Mouse (Mus musculus) C2C12 (cell line): ENCODE data around the gene Wasf2. TPM values are rescaled to one million over a fixed set of nuclear protein-coding genes. Genes with fewer than 3 reads are reported as not detected.

Source experiments
- H3K27me3 ChIP-seq: one replicate; pipeline ENCODE4 v1.6.1; 2011; ENCODE audit not compliant: control insufficient read depth, insufficient read depth, insufficient read length
- H3K36me3 ChIP-seq: one replicate; pipeline ENCODE4 v1.6.1; 2011; ENCODE audit not compliant: control insufficient read depth, insufficient read depth
- H3K4me3 ChIP-seq: one replicate; pipeline ENCODE4 v1.5.1; 2011; ENCODE audit warnings: mild to moderate bottlenecking, control low read depth; ENCODE audit not compliant: poor library complexity, insufficient read depth, severe bottlenecking
- H3K79me2 ChIP-seq: one replicate; pipeline ENCODE4 v1.6.1; 2011; ENCODE audit not compliant: control insufficient read depth, insufficient read depth
- H3K79me3 ChIP-seq: one replicate; pipeline ENCODE4 v1.6.1; 2011; ENCODE audit warnings: low read depth, control low read depth
- H3ac ChIP-seq: one replicate; pipeline ENCODE3; 2011; ENCODE audit warnings: low read depth; ENCODE audit not compliant: control insufficient read depth, insufficient read length
- CEBPB ChIP-seq: IDR thresholded peaks from one replicate; pipeline ENCODE4 v1.6.1; 2011; ENCODE audit warnings: low read depth, mild to moderate bottlenecking, control low read depth, moderate library complexity
- CTCF ChIP-seq: IDR thresholded peaks from one replicate; pipeline ENCODE4 v1.5.1; 2011; ENCODE audit not compliant: control insufficient read depth, insufficient read depth, insufficient read length
- FOSL1 ChIP-seq: IDR thresholded peaks from one replicate; pipeline ENCODE4 v1.8.0; 2011; ENCODE audit warnings: mild to moderate bottlenecking, low read length; ENCODE audit not compliant: poor library complexity, insufficient read depth, severe bottlenecking
- MAX ChIP-seq: IDR thresholded peaks from one replicate; pipeline ENCODE4 v1.6.1; 2011; ENCODE audit warnings: mild to moderate bottlenecking, control low read depth
- MYOD1 ChIP-seq: IDR thresholded peaks from one replicate; pipeline ENCODE4 v1.6.1; 2011; ENCODE audit warnings: low read depth; ENCODE audit not compliant: control insufficient read depth, insufficient read length
- MYOG ChIP-seq: IDR thresholded peaks from one replicate; pipeline ENCODE4 v1.6.1; 2011; ENCODE audit not compliant: control insufficient read depth, insufficient read length; ENCODE audit errors: extremely low read depth
- USF1 ChIP-seq: IDR thresholded peaks from one replicate; pipeline ENCODE4 v1.6.1; 2011; ENCODE audit warnings: low read depth, mild to moderate bottlenecking, control low read depth, moderate library complexity
- polyA plus RNA-seq: library from polyadenylated mRNA; unstranded; fragments of >200 nt; fragmentation: generic; extraction: Trizol; gene quantifications from one replicate; pipeline ENCODE4 v1.2.1, GENCODE M21; 2012; ENCODE audit warnings: missing spikeins

The Wasf2 gene
- polyA plus RNA-seq, 1 experiment: 52.1 TPM

DNA sequence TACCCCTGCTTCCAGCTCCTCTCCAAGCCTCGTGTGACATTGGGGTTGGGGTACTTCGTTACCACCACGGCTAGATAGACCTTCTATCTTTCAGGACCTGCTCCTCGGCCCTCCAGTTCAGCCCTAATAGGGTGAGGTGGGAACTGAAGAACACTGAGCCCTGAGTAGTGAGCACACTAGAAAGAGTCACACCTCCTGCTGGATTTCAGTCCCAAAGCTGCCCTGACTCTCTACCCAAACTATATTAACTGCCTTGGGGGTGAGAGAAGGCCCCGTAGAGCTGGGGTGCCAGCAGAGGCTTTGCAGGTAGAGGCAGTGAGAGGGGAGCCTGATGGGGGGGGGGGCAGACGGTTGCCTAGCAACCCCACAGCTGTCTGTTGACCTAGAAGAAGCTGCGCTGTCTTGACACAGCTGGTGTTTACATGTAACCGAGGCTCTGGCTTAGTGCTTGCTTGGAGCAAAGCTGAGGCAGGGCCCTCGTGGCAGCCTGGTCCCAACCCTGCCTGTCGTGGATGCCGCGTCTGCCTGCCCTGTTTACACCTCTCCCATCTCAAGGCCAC lies 44.4 kb upstream of the Wasf2 start:
- no peaks in the 10 kb centered on the region for H3K27me3 ChIP-seq
- TF ChIP-seq CTCF (no peak), FOSL1 (no peak), CEBPB (no peak), MAX (no peak), MYOD1 (no peak), MYOG (no peak), USF1 (no peak)
- no peaks in the 10 kb centered on the region for H3K79me2 ChIP-seq
- no peaks in the 10 kb centered on the region for H3K79me3 ChIP-seq
- no peaks in the 10 kb centered on the region for H3K36me3 ChIP-seq
- H3K4me3 ChIP-seq: no peak overlapping the region
- H3ac ChIP-seq: no peak overlapping the region

DNA sequence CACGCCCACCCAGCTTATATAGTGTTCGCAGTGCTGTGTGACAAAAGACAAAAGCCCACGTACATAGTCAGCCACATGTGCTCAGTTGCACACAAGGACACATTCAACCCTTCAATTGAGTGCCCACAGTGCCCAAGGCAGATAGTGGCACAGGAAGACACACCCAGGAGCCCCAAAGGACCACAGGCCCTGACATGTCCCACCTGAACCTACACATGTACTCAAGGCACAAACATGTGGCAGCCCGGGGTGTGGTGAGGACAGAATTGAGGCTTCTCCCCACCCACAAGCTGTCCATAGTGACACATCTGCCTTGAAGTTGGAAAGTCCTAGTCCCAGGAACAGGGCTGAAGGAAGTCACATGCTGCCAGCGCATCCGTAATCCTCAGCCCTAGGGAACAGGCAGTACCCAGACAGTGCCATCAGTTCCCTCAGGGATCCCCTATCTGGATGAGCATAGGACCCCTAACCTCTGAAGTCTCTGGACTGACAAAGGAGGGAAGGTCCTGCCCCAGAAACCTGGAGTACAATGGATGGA lies 43.1 kb upstream of the Wasf2 start:
- no peak overlapping the region for H3K4me3 ChIP-seq
- TF ChIP-seq MYOG: no peak
- no peak for TF ChIP-seq FOSL1
- no peak for TF ChIP-seq USF1
- TF ChIP-seq MAX: no peak
- no peak for TF ChIP-seq CEBPB
- TF ChIP-seq MYOD1: no peak
- TF ChIP-seq CTCF: no peak
- H3K79me2 ChIP-seq: no peaks in the 10 kb centered on the region
- no peak overlapping the region for H3ac ChIP-seq
- H3K36me3 ChIP-seq: no peaks in the 10 kb centered on the region
- H3K79me3 ChIP-seq: no peaks in the 10 kb centered on the region
- no peaks in the 10 kb centered on the region for H3K27me3 ChIP-seq

DNA sequence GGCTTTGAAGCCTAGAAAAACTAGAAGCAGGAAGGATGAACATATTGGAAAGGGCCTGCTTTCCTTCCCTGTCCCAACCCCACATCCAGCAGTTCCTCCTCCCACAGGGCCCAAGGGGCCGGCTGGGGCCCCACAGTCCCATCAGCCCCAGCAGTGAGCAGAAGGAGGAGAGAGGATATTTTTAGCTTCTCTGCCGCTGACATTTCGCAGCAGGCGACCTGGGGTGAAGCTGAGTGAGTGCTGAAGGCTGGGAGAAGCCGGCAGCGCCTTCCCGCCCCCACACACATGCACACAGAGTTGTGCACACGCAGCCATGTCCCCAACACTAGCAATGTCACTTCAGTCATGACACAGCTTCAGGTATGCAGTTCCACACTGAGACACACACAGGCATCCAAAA lies 42.5 kb upstream of the Wasf2 start:
- H3K36me3 ChIP-seq: no peaks in the 10 kb centered on the region
- H3K79me3 ChIP-seq: no peaks in the 10 kb centered on the region
- TF ChIP-seq MAX (no peak), CTCF (no peak), FOSL1 (no peak), MYOG (no peak), USF1 (no peak), CEBPB (no peak), MYOD1 (no peak)

DNA sequence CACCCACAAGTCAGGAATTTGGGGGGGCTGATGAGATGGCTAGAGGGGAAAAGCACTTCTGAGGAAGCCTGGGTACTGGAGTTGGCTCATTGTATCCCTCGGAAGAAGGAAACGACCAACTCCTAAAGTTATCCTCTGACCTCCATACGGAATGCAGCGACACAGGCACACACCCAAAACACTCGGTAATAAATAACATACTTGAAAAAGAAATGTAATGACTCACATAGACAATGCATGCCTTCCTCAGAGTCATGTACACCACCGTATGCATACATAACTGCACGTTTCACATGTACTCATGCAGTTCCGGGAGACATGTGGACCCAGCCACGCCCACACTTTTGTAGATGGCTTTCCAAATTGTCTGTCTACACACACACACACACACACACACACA lies 41.0 kb upstream of the Wasf2 start:
- H3K79me3 ChIP-seq: no peaks in the 10 kb centered on the region
- H3K36me3 ChIP-seq: no peaks in the 10 kb centered on the region
- TF ChIP-seq USF1 (no peak), MYOG (no peak), CTCF (no peak), FOSL1 (no peak), MAX (no peak), MYOD1 (no peak), CEBPB (no peak)
- no peaks in the 10 kb centered on the region for H3K27me3 ChIP-seq
- H3ac ChIP-seq: no peak overlapping the region
- H3K79me2 ChIP-seq: no peaks in the 10 kb centered on the region
- H3K4me3 ChIP-seq: no peak overlapping the region

More for the DNA sequence above, 42.5 kb upstream of the Wasf2 start:
- no peaks in the 10 kb centered on the region for H3K27me3 ChIP-seq
- no peaks in the 10 kb centered on the region for H3K79me2 ChIP-seq
- H3ac ChIP-seq: no peak overlapping the region
- no peak overlapping the region for H3K4me3 ChIP-seq

DNA sequence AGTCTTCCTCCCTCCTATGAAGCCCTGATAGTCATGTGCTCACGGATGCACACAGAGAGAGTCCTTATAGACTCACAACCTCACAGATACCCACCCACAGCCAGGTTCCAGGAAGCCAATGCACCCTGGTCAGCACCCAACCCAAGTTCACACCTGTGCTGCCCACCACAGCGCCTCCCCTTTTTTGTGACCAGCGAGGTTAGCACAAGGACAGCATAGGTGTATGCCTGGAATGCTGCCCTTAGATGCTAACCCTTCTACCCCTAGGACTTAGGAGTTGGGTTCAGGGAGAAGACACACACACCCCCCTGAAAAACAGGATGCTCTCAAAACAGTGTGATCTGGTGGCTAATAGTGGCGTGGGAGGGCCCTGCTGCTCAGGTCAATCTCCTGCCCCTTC lies 40.5 kb upstream of the Wasf2 start:
- Histone ChIP-seq H3K36me3 (no peaks in the 10 kb centered on the region), H3ac (no peak overlapping the region), H3K79me2 (no peaks in the 10 kb centered on the region), H3K4me3 (no peak overlapping the region), H3K79me3 (no peaks in the 10 kb centered on the region), H3K27me3 (no peaks in the 10 kb centered on the region)
- TF ChIP-seq MAX: no peak
- no peak for TF ChIP-seq MYOD1
- no peak for TF ChIP-seq CTCF
- TF ChIP-seq MYOG: no peak
- no peak for TF ChIP-seq FOSL1
- no peak for TF ChIP-seq CEBPB
- no peak for TF ChIP-seq USF1

DNA sequence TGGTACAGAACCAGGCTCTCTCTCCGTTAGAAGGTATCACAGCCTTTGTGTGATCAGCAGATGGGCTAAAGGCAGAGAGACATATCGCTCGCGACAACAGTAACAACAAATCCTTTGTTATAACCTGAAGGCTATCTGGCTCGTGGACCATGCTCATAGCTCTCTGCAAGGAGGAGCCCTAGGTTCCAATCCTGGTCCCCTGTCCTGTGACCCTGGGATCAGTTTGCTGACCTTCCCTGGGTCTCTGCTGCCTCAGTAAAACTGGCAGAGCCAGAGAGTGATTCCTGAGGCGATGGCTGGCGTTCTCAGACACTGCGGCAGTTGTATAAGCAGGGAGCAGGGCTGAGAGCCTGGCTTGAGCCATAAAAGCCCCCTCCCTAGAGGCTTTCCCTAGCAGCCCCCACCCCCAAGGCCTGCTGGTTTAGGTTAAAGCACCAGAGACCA lies 40.0 kb upstream of the Wasf2 start:
- H3K4me3 ChIP-seq: no peak overlapping the region

More for the DNA sequence above, 40.0 kb upstream of the Wasf2 start:
- TF ChIP-seq CEBPB (no peak), MYOD1 (no peak), MAX (no peak), USF1 (no peak), MYOG (no peak), FOSL1 (no peak), CTCF (no peak)
- Histone ChIP-seq H3K79me3 (no peaks in the 10 kb centered on the region), H3K79me2 (no peaks in the 10 kb centered on the region), H3K27me3 (no peaks in the 10 kb centered on the region), H3ac (no peak overlapping the region), H3K36me3 (no peaks in the 10 kb centered on the region)
